Mouse (Mus musculus) hindbrain, embryonic 14.5 days (tissue): ENCODE data around the gene Fkbp6. TPM values are rescaled to one million over a fixed set of nuclear protein-coding genes. Genes with fewer than 3 reads are reported as not detected.

ENCODE experiments used
- ATAC-seq: fragments of 200-750 bp; cut with Nextera tagmentation; 2 replicates; pipeline ENCODE4 v1.8.0; 2017; ENCODE audit warnings: moderate number of reproducible peaks, mild to moderate bottlenecking, moderate TSS enrichment, moderate library complexity; ENCODE audit not compliant: low FRiP score
- DNase-seq: peaks from one replicate; pipeline ENCODE4 v3.0.0-alpha.2; 2015; ENCODE audit warnings: low spot score
- H3K27ac ChIP-seq: fragments of 300-500 bp; sonication (generic); 2 replicates; pipeline ENCODE4 v1.5.1; 2014; ENCODE audit warnings: mild to moderate bottlenecking, moderate library complexity
- H3K27me3 ChIP-seq: fragments of 300-500 bp; sonication (generic); 2 replicates; pipeline ENCODE4 v1.6.1; 2014; ENCODE audit warnings: mild to moderate bottlenecking, low read length, mixed read lengths; ENCODE audit not compliant: control insufficient read depth, insufficient read depth
- H3K36me3 ChIP-seq: fragments of 300-500 bp; sonication (generic); replicated peaks from 2 replicates; pipeline ENCODE4 v1.6.1; 2014; ENCODE audit not compliant: control insufficient read depth, insufficient read depth
- H3K4me1 ChIP-seq: fragments of 300-500 bp; sonication (generic); replicated peaks from 2 replicates; pipeline ENCODE4 v1.6.1; 2014; ENCODE audit warnings: antibody characterized with exemption, low read length, mixed read lengths; ENCODE audit not compliant: control insufficient read depth, insufficient read depth
- H3K4me2 ChIP-seq: fragments of 300-500 bp; sonication (generic); replicated peaks from 2 replicates; pipeline ENCODE4 v1.6.1; 2014; ENCODE audit warnings: mild to moderate bottlenecking, moderate library complexity
- H3K4me3 ChIP-seq: fragments of 300-500 bp; sonication (generic); replicated peaks from 2 replicates; pipeline ENCODE4 v1.5.1; 2014; ENCODE audit warnings: mild to moderate bottlenecking, low read length
- H3K9ac ChIP-seq: fragments of 300-500 bp; sonication (generic); 2 replicates; pipeline ENCODE4 v1.6.1; 2014
- H3K9me3 ChIP-seq: fragments of 300-500 bp; sonication (generic); 2 replicates; pipeline ENCODE4 v1.6.1; 2016; ENCODE audit warnings: low read length; ENCODE audit not compliant: control insufficient read depth
- WGBS: fragments of 180-500 bp; shearing (Covaris S2); extraction: QIAGEN DNeasy Blood & Tissue Kit; methylation state at CpG from one replicate; pipeline ENCODE4 v1.1.7; 2014; 5-methylcytosine and 5-hydroxymethylcytosine counted together
- microRNA-seq: library from miRNA; unstranded; fragments of <30 nt; microRNA quantifications from one replicate; pipeline ENCODE4, GENCODE M21; 2016
- polyA plus RNA-seq: library from polyadenylated mRNA; unstranded; fragments of >200 nt; fragmentation: Nextera tagmentation; extraction: Ambion mirVana; gene quantifications from 2 replicates; pipeline ENCODE4 v1.2.1, GENCODE M21; 2014

The Fkbp6 gene
- polyA plus RNA-seq, 1 experiment from 2014 or later: 0.24 TPM

DNA sequence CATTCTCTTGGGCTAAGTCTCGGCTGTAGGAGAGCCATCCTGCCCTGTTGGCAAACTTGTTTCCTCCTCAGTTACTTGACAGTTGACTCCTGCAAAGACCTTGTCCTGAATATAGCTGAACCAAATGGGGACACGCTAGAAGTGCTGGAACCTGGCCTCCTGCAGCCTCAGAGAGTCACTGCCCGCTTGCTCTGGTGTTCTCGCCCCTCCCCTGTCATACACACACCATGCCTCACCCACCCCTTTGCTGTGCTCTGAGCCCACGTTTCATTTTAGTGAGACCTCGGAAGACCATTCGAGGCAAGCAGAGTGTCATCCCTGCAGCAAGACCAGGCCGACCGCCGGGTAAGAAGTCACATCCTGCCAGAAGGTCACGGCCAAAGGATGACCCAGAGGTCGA, 107.7 kb downstream of the Fkbp6 start:
- ATAC-seq (no peak), DNase-seq (no peak)
- Histone ChIP-seq H3K9ac (no peak overlapping the region), H3K9me3 (no peaks in the 10 kb centered on the region), H3K27ac (no peak overlapping the region), H3K4me2 (no peak overlapping the region), H3K4me3 (no peak overlapping the region), H3K36me3 (peaks cover 93% of the 10 kb centered on the region), H3K27me3 (no peaks in the 10 kb centered on the region), H3K4me1 (no peaks in the 10 kb centered on the region)
- WGBS: 77% methylated on average over 12 of the region's 12 CpGs

Small RNA genes within 50 kb of the gene (microRNA-seq; reads per million reads assigned to microRNA genes)
- 0.97 reads per million for gene Mir7033

Other genes starting within 250 kb of the Fkbp6 start
- 15.6 and 16.0 TPM in 2 replicates for gene Tbl2, start 200.4 kb downstream of the Fkbp6 start, polyA plus RNA-seq
- gene Bcl7b, start 181.8 kb downstream of the Fkbp6 start, polyA plus RNA-seq: 35.8 and 35.9 TPM in 2 replicates
- gene Baz1b, start 162.8 kb downstream of the Fkbp6 start, polyA plus RNA-seq: 35.3 and 37.0 TPM in 2 replicates
- 14.7 and 15.9 TPM in 2 replicates for gene Fzd9, start 98.8 kb downstream of the Fkbp6 start, polyA plus RNA-seq
- not detected in 2 replicates for gene Trim50, start 3.3 kb upstream of the Fkbp6 start, polyA plus RNA-seq
- 21.1 and 21.9 TPM in 2 replicates for gene Nsun5, start 19.9 kb upstream of the Fkbp6 start, polyA plus RNA-seq
- gene Pom121, start 44.5 kb upstream of the Fkbp6 start, polyA plus RNA-seq: 12.4 and 12.7 TPM in 2 replicates
- gene Hip1, start 195.1 kb upstream of the Fkbp6 start, polyA plus RNA-seq: 48.4 and 49.4 TPM in 2 replicates
- not detected in 2 replicates for gene Ccl26, start 213.5 kb upstream of the Fkbp6 start, polyA plus RNA-seq
- 2.9 and 3.6 TPM in 2 replicates for gene Ccl24, start 223.0 kb upstream of the Fkbp6 start, polyA plus RNA-seq